Mouse (Mus musculus) cerebellum, postnatal 25 days (tissue): ENCODE measurements around the gene Zfp870.
"Not testable (repeated sequence)": the region's sequence is repeated elsewhere in the genome, so short reads cannot be mapped to it uniquely, and the experiment has no call there.

Experiments used
- DNase-seq, 2 experiments: peaks; one replicate each; pipeline ENCODE4 v3.0.0; 2021; ENCODE audit warnings: mixed read lengths in 2 of 2

The Zfp870 gene

GRCm38 (mm10) chr17:32871483-32871882, 20.0 kb downstream of the Zfp870 start:
- DNase-seq = no peak

- not testable (repeated sequence) for DNase-seq
Observed at GRCm38 (mm10) chr17:32867266-32867665, 24.2 kb downstream of the Zfp870 start.

- not testable (repeated sequence) for DNase-seq
Observed at GRCm38 (mm10) chr17:32856713-32857112, 34.7 kb downstream of the Zfp870 start.

- no peak for DNase-seq
Observed at GRCm38 (mm10) chr17:32851581-32851980, 39.9 kb downstream of the Zfp870 start.

GRCm38 (mm10) chr17:32841388-32841787, 50.1 kb downstream of the Zfp870 start:
- no peak for DNase-seq

GRCm38 (mm10) chr17:32839083-32839802, 52.2 kb downstream of the Zfp870 start:
- DNase-seq = no peak

- no peak for DNase-seq
Observed at GRCm38 (mm10) chr17:32830418-32830782, 61.0 kb downstream of the Zfp870 start.

- DNase-seq = peak; percentile 81 to 82
Observed at GRCm38 (mm10) chr17:32829540-32830417, 61.7 kb downstream of the Zfp870 start, which contains the start of gene Zfp799. Zfp799 (minus strand) TSS chr17:32830261.
